Mouse (Mus musculus) limb, embryonic 13.5 days (tissue): ENCODE measurements around the gene Rspry1. TPM values are rescaled to one million over a fixed set of nuclear protein-coding genes. Genes with fewer than 3 reads are reported as not detected.

Source experiments
- ATAC-seq: fragments of 200-750 bp; cut with Nextera tagmentation; 2 replicates; pipeline ENCODE4 v1.8.0; 2017; ENCODE audit warnings: low read depth, moderate number of reproducible peaks, moderate TSS enrichment; ENCODE audit not compliant: low FRiP score
- H3K27ac ChIP-seq: fragments of 300-500 bp; sonication (generic); 2 replicates; pipeline ENCODE4 v1.5.1; 2015; ENCODE audit warnings: inconsistent platforms, mild to moderate bottlenecking, moderate library complexity
- H3K27me3 ChIP-seq: fragments of 300-500 bp; sonication (generic); 2 replicates; pipeline ENCODE4 v1.6.1; 2015; ENCODE audit warnings: mild to moderate bottlenecking, inconsistent platforms
- H3K36me3 ChIP-seq: fragments of 300-500 bp; sonication (generic); 2 replicates; pipeline ENCODE4 v1.6.1; 2015; ENCODE audit warnings: inconsistent platforms, mild to moderate bottlenecking, moderate library complexity
- H3K4me1 ChIP-seq: fragments of 300-500 bp; sonication (generic); 2 replicates; pipeline ENCODE4 v1.6.1; 2015; ENCODE audit warnings: inconsistent platforms
- H3K4me2 ChIP-seq: fragments of 300-500 bp; sonication (generic); replicated peaks from 2 replicates; pipeline ENCODE4 v1.6.1; 2015; ENCODE audit warnings: inconsistent platforms, mild to moderate bottlenecking, moderate library complexity
- H3K4me3 ChIP-seq: fragments of 300-500 bp; sonication (generic); 2 replicates; pipeline ENCODE4 v1.5.1; 2015; ENCODE audit warnings: moderate library complexity, mild to moderate bottlenecking, inconsistent platforms
- H3K9ac ChIP-seq: fragments of 300-500 bp; sonication (generic); 2 replicates; pipeline ENCODE4 v1.6.1; 2015; ENCODE audit warnings: mild to moderate bottlenecking, inconsistent platforms
- H3K9me3 ChIP-seq: fragments of 300-500 bp; sonication (generic); 2 replicates; pipeline ENCODE4 v1.6.1; 2016; ENCODE audit warnings: inconsistent platforms
- WGBS: fragments of 180-500 bp; shearing (Covaris S2); methylation state at CpG from one replicate; pipeline ENCODE4 v1.1.7; 2015; 5-methylcytosine and 5-hydroxymethylcytosine counted together
- polyA plus RNA-seq: library from polyadenylated mRNA; unstranded; fragments of >200 nt; fragmentation: Nextera tagmentation; extraction: Ambion mirVana; gene quantifications from 2 replicates; pipeline ENCODE4 v1.2.1, GENCODE M21; 2015

Rspry1 gene
- polyA plus RNA-seq, 1 experiment from 2014 or later = 48.9 TPM

DNA sequence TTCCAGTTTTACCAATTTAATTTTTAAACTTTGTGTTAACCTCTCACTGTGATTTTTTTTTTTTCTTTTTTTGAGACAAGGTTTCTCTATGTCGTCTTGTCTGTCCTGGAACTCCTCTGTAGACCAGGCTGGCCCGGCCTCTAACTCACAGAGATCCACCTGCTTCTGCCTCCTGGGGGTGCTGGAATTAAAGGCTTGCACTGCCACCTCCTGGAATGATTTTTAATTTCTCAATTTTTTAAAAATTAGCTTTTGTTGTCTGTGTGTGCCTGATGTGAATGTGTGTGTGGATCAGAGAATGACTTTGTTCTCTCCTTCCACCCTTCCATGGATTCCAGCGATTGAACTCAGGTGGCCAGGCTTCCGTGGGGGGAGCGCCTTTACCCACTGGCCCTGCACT lies 5.3 kb downstream of the Rspry1 start:
- no peak overlapping the region for H3K4me3 ChIP-seq
- H3K27me3 ChIP-seq = no peaks in the 10 kb centered on the region
- no peak overlapping the region for H3K4me2 ChIP-seq
- no peak overlapping the region for H3K27ac ChIP-seq
- H3K9ac ChIP-seq = no peak overlapping the region
- H3K36me3 ChIP-seq = peaks cover 5% of the 10 kb centered on the region
- ATAC-seq = no peak
- H3K4me1 ChIP-seq = peaks cover 13% of the 10 kb centered on the region
- no peaks in the 10 kb centered on the region for H3K9me3 ChIP-seq
- 90% methylated on average over 5 of the region's 5 CpGs for WGBS

DNA sequence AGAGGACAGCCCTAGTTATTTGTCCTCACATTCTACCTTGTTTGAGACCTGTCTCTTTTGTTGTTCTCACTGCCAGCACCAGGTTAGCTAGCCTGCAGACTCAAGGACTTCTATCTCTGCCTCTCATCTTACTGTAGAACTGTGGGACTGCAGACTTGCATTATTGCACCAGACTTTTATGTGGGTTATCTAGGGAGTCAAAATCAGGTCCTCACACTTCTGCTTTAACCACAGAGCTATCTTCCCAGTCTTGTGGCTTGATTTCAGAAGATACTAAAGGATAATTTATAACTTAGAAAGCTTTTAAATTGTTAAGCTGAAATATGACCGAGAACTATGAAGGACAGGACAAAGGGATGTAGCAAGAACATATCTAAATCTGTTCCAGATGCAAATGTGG lies 23.1 kb downstream of the Rspry1 start:
- Histone ChIP-seq H3K36me3 (peaks cover 35% of the 10 kb centered on the region), H3K27me3 (no peaks in the 10 kb centered on the region), H3K4me2 (no peak overlapping the region), H3K9me3 (no peaks in the 10 kb centered on the region), H3K27ac (no peak overlapping the region), H3K4me1 (no peaks in the 10 kb centered on the region), H3K9ac (no peak overlapping the region), H3K4me3 (no peak overlapping the region)
- ATAC-seq = no peak
- 88% methylated on average over 1 of the region's 1 CpGs for WGBS

DNA sequence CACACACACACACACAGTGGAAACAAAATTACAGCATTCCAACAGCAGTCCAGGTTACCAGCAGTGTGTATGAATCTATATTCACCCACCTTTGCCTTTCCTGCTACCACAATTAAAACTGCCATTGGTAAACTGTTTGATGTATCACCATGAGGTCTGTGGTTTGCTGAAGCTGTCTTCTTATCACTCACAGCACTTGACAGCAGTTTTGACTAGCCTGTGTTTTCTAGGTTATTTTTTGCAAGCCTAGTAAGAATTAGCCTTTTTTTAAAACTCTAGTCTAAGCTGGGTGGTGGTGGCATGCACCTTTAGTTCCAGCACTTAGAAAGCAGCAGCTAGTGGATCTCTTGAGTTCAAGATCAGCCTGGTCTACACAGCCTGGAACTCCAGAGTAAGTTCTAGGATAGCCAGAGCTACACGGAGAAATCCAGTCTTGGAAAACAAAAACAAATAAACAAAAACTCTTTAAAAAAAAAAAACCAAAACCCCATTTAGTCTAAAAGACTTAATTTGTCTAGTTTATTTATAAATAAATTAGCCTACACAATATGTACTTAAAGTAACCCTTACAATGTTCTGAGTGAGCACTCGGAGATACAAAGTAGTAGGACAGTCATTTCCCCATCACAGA lies 31.9 kb downstream of the Rspry1 start:
- H3K4me3 ChIP-seq = no peak overlapping the region
- H3K9me3 ChIP-seq = no peaks in the 10 kb centered on the region
- no peaks in the 10 kb centered on the region for H3K4me1 ChIP-seq
- no peak for ATAC-seq
- H3K36me3 ChIP-seq = peaks cover 87% of the 10 kb centered on the region
- no peak overlapping the region for H3K4me2 ChIP-seq
- H3K9ac ChIP-seq = no peak overlapping the region
- WGBS = 89% methylated on average over 2 of the region's 2 CpGs
- no peak overlapping the region for H3K27ac ChIP-seq
- no peaks in the 10 kb centered on the region for H3K27me3 ChIP-seq

DNA sequence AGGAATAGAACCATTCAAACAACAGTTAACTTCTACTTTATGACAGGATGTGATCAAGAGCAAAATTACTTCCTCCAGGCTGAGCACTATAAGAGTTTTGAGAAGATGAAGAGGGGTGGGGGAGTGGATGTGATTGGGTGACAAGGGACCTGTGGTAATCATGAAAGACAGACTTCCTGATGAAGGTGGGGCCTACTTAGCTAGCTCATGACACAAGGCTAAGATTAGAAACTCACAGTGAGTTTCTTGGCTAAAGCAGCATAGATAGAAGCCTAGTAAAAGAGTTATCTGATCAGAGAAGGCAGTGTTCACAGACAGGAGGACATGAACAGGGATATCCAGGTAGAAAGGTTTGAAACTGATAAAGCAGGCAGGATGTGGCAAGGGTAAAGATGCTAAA lies 32.5 kb downstream of the Rspry1 start:
- no peak for ATAC-seq
- no peak overlapping the region for H3K4me2 ChIP-seq
- no peak overlapping the region for H3K27ac ChIP-seq

DNA sequence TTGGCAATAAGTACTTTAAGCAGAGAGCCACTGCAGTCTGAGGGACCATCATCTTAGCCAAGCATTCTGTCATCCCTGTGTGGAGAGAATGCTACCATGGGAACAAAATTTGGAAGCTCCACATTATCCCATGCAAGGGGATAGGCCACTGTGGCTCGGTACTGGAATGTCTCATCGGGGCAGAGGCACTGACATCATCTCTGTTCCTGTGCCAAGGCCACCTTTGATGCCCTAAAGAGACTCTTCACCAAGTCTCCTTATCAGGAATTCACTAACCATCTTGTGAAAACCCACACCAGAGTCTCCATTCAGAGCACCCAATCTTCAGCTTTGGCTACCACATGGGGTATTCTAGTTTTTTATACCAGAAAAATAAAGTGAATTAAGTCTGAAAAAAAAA lies 39.4 kb downstream of the Rspry1 start:
- no peak overlapping the region for H3K27ac ChIP-seq
- H3K36me3 ChIP-seq = peaks cover 86% of the 10 kb centered on the region
- H3K4me3 ChIP-seq = no peak overlapping the region
- no peak overlapping the region for H3K9ac ChIP-seq
- H3K4me2 ChIP-seq = no peak overlapping the region
- 90% methylated on average over 2 of the region's 2 CpGs for WGBS
- ATAC-seq = no peak
- H3K4me1 ChIP-seq = no peaks in the 10 kb centered on the region
- no peaks in the 10 kb centered on the region for H3K27me3 ChIP-seq
- no peaks in the 10 kb centered on the region for H3K9me3 ChIP-seq

More for the DNA sequence above, 32.5 kb downstream of the Rspry1 start:
- Histone ChIP-seq H3K4me1 (no peaks in the 10 kb centered on the region), H3K36me3 (peaks cover 89% of the 10 kb centered on the region), H3K27me3 (no peaks in the 10 kb centered on the region), H3K4me3 (no peak overlapping the region), H3K9ac (no peak overlapping the region), H3K9me3 (no peaks in the 10 kb centered on the region)

DNA sequence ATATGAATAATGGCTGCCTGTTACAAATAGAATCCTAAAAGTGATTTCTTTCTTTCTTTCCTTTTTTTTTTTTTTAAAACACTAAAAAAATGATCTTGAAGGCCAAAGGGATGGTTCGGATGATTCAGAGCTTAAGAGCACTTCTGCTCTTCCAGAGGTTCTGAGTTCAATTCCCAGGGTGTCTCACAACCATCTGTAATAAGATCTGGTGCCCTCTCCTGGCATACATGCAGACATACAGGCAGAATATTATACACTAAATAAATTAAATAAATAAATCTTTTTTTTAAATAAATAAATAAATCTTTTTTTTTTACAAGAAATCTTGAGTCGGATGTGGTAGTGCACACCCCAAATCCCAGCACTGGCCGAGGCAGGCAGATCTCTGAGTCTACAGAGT lies 40.2 kb downstream of the Rspry1 start:
- Histone ChIP-seq H3K9ac (no peak overlapping the region), H3K4me3 (no peak overlapping the region), H3K9me3 (no peaks in the 10 kb centered on the region), H3K4me2 (no peak overlapping the region), H3K27me3 (no peaks in the 10 kb centered on the region), H3K36me3 (peaks cover 86% of the 10 kb centered on the region), H3K4me1 (no peaks in the 10 kb centered on the region), H3K27ac (no peak overlapping the region)
- 88% methylated on average over 3 of the region's 3 CpGs for WGBS
- no peak for ATAC-seq

DNA sequence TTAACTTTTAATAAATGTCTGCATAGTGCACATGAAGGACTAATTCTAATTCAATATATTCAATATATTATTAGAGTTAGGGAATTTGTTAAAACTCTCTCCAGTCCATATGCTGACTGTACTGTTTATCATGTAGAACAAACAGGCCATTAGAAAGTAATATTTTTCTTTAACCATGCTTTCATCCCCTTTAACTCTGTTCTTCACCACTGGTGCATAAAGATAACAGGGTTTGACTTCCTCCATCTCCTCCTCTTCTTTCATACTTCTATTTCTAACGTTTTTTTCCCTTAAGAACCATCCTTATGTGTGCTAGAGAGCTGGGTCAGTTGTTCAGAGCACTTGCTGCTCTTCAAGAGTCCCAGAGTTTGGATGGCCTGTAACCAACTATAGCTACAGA lies 43.5 kb downstream of the Rspry1 start:
- Histone ChIP-seq H3K4me2 (no peak overlapping the region), H3K4me1 (no peaks in the 10 kb centered on the region), H3K4me3 (no peak overlapping the region), H3K9me3 (no peaks in the 10 kb centered on the region), H3K36me3 (peaks cover 81% of the 10 kb centered on the region), H3K27ac (no peak overlapping the region), H3K9ac (no peak overlapping the region), H3K27me3 (no peaks in the 10 kb centered on the region)
- no peak for ATAC-seq
- WGBS = 45% methylated on average over 1 of the region's 1 CpGs

DNA sequence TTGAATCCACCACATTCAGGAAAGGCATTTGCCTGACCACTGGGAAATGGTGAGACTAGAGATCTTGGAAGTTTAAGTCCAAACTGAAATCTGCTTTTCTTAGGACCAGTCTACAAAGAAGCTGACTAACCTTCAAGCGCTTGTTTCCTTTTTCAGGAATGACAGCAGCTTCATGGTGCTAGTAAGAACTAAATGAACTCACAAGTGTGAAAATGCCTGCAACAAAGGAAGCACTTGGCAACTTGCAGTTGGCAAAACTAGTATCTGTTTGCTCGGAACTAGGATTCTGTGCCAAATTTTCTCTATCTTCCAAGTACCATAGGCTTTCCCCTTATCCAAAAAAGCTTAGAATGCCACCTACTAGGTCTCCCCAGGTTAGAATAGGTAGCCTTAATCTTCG lies 44.4 kb downstream of the Rspry1 start:
- Histone ChIP-seq H3K9me3 (no peaks in the 10 kb centered on the region), H3K27me3 (no peaks in the 10 kb centered on the region), H3K4me3 (no peak overlapping the region), H3K36me3 (peaks cover 75% of the 10 kb centered on the region), H3K4me2 (no peak overlapping the region), H3K27ac (no peak overlapping the region), H3K4me1 (no peaks in the 10 kb centered on the region), H3K9ac (no peak overlapping the region)
- WGBS = 92% methylated on average over 3 of the region's 3 CpGs
- no peak for ATAC-seq

DNA sequence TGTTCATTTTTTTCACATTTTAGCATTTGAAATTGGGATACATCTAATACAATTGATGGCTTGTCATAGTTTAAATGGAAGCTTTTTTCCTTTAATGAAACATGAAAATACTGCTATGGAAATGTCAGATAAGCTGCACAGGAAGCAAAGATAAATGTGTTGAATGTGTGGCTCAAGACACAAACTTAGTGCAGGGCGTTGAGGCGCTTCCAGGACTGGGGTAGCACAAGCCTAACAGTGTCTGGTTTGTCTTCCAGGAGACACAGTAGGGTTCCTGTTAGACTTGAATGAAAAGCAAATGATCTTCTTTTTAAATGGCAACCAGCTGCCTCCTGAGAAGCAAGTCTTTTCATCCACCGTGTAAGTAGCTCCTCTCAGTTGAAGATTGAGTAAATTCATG lies 47.8 kb downstream of the Rspry1 start:
- H3K27me3 ChIP-seq = no peaks in the 10 kb centered on the region
- peaks cover 79% of the 10 kb centered on the region for H3K36me3 ChIP-seq

DNA sequence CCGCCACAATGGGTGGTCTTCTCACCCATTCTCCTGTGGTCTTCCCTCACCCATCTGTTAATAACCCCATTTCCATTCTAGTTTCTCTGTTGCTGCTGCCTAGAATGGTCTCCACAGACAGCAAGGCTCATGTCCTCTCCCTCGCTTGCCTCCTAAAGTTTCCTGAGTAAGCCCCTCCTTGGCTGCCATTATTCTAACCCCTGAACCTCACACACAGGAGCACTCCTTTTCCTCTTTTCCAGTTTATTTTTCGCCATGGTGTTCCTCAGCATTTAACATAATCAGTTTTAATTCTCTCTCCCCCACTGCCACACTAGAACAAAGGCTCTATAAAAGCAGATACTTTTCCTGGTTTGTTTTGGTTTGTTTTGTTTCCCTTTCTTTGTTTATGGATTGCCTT lies 51.2 kb downstream of the Rspry1 start:
- Histone ChIP-seq H3K27ac (no peak overlapping the region), H3K9ac (no peak overlapping the region), H3K9me3 (no peaks in the 10 kb centered on the region), H3K27me3 (no peaks in the 10 kb centered on the region), H3K4me1 (no peaks in the 10 kb centered on the region), H3K4me3 (no peak overlapping the region), H3K36me3 (peaks cover 82% of the 10 kb centered on the region), H3K4me2 (no peak overlapping the region)
- WGBS = 89% methylated on average over 3 of the region's 3 CpGs
- no peak for ATAC-seq

More for the DNA sequence above, 47.8 kb downstream of the Rspry1 start:
- Histone ChIP-seq H3K4me3 (no peak overlapping the region), H3K9me3 (no peaks in the 10 kb centered on the region), H3K27ac (no peak overlapping the region), H3K9ac (no peak overlapping the region), H3K4me2 (no peak overlapping the region), H3K4me1 (no peaks in the 10 kb centered on the region)
- no peak for ATAC-seq
- WGBS = 71% methylated on average over 3 of the region's 3 CpGs

DNA sequence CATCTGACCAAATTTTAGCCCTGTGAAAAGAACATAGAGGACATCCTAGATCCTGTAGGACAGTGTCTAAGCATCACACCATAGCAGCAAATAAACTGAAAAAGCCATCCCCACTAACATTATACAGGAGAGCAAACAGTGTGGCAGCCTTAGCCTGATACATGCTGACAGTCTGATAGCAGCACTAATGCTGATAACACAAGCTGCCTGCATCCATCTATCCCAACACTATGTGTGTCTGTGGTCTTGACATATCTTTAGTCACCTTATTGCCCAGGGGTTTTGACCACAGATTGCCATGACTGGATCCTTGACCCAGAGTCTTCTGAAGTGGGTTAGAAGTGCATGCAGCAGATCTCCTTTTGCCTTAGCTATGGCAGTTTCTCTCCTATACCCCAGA lies 53.3 kb downstream of the Rspry1 start:
- no peaks in the 10 kb centered on the region for H3K4me1 ChIP-seq
- no peak for ATAC-seq
- peaks cover 77% of the 10 kb centered on the region for H3K36me3 ChIP-seq
- H3K4me2 ChIP-seq = no peak overlapping the region
- H3K27ac ChIP-seq = no peak overlapping the region
- H3K27me3 ChIP-seq = no peaks in the 10 kb centered on the region
- H3K9ac ChIP-seq = no peak overlapping the region
- H3K4me3 ChIP-seq = no peak overlapping the region
- H3K9me3 ChIP-seq = no peaks in the 10 kb centered on the region

DNA sequence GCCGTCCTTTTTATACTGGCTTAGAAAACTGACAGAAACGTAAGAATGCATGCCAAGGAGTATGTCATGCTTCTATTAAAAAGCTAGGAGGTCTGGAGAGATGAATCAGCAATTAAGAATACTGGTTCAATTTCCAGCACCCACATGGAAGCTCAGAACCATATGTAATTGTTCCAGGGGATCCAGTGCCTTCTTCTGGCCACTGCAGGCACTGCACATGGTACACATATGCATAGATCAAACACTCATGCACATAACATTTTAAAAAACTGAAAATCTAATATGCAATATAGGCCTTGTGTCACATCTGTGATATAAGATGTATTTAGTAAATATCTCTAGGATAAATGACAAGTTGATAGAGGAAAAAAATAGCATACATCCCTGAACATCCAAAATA lies 56.3 kb downstream of the Rspry1 start:
- H3K27me3 ChIP-seq = no peaks in the 10 kb centered on the region
- H3K27ac ChIP-seq = no peak overlapping the region
- no peak for ATAC-seq
- H3K4me2 ChIP-seq = no peak overlapping the region
- H3K36me3 ChIP-seq = peaks cover 67% of the 10 kb centered on the region
- no peak overlapping the region for H3K4me3 ChIP-seq
- 87% methylated on average over 2 of the region's 2 CpGs for WGBS
- H3K4me1 ChIP-seq = no peaks in the 10 kb centered on the region
- no peaks in the 10 kb centered on the region for H3K9me3 ChIP-seq
- no peak overlapping the region for H3K9ac ChIP-seq

DNA sequence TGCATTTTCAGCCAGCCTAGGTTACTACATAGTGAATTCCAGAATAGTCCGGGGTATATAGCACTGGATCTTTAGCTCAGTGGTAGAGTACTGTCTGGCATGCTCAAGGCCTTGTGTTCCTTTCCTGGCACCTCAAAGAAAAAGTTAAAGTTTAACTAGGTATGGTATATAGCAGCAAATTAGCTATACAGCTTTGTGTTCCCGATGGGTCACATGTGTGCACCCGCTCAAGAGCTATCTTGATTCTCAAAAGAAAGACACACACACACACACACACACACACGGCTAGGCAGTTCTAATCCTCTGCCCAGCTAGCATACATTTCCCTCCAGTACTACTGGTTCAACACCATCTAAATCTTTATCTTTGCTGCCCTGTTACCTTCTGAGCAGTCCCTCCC lies 58.7 kb downstream of the Rspry1 start:
- 92% methylated on average over 4 of the region's 4 CpGs for WGBS
- no peak overlapping the region for H3K9ac ChIP-seq
- ATAC-seq = no peak

More for the DNA sequence above, 58.7 kb downstream of the Rspry1 start:
- Histone ChIP-seq H3K4me1 (no peaks in the 10 kb centered on the region), H3K9me3 (no peaks in the 10 kb centered on the region), H3K27ac (no peak overlapping the region), H3K27me3 (no peaks in the 10 kb centered on the region), H3K4me3 (no peak overlapping the region), H3K36me3 (peaks cover 47% of the 10 kb centered on the region), H3K4me2 (no peak overlapping the region)
